Mouse (Mus musculus): ENCODE data around the gene Epb41l4b. TPM values are rescaled to one million over a fixed set of nuclear protein-coding genes. Genes with fewer than 3 reads are reported as not detected.

Gene Epb41l4b
- polyA plus RNA-seq, 1 experiment from 2014 or later, result 2.5 TPM

DNA sequence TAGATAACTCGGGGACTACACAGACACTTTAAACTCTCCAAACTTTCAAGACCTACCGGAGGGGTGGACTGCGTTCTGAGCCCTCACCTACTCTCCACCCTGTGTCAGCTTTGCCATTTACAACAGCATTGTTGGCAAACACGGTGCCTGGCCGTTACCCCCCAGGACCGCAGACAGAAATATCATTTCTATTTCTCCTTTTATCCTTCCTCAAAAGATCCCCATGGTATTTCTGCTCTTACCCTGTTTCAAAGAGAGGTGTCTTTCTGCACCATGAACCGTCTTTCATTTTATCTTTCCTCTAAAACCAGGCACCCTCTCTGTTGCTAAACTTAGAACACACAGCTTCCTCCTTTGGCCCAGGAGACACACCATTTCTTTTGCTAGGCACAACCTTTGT lies 87.6 kb downstream of the Epb41l4b start:
- Histone ChIP-seq H3K4me3 (ENCODE audit: low read length) (no peak overlapping the region), H3K27ac (ENCODE audit: low read length) (no peak overlapping the region), H3K4me1 (ENCODE audit: insufficient read depth, low read length) (no peaks in the 10 kb centered on the region), H3K27me3 (ENCODE audit: insufficient read depth, low read length) (no peaks in the 10 kb centered on the region), H3K4me2 (replicated peaks; ENCODE audit: low read depth, low read length) (no peak overlapping the region), H3K9me3 (ENCODE audit: low read length) (no peaks in the 10 kb centered on the region), H3K9ac (replicated peaks; ENCODE audit: low read length) (no peak overlapping the region), H3K36me3 (ENCODE audit: insufficient read depth, low read length) (no peaks in the 10 kb centered on the region)
- no peak for ATAC-seq (ENCODE audit: low FRiP score, low TSS enrichment)
- WGBS, result 83% methylated on average over 7 of the region's 7 CpGs

DNA sequence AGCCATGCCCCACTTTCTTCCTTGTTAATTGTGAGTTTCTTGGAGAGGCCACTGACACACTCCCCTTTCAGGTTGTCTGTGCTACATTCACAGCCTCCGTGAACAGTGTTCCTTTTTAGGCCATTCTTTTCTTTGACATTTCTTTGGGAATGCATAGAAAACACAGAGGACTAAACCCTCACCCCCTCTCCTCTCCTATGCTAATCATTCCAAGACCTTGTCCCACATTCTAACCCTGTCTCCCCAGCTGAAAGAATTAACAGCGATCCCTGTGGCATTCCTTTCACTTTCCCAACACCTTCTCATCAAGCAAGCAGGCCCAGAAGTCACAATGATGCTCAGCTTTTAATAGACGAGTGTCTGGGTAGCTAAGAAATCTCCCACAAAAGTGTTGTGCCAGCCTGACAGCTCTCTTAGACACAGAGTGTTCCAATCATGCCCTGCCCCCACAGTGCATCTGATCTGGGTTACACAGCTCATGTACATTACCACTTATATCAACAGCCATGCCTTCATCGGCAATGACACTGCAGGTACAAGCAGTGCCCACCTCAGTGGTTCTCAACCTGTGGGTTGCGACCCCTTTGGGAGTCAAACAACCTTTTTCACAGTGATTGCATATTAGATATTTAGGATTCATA lies 93.8 kb downstream of the Epb41l4b start:
- H3K9ac ChIP-seq (replicated peaks; ENCODE audit: low read length), result no peak overlapping the region
- no peak overlapping the region for H3K27ac ChIP-seq (ENCODE audit: low read length)
- WGBS, result 69% methylated on average over 5 of the region's 5 CpGs
- no peaks in the 10 kb centered on the region for H3K9me3 ChIP-seq (ENCODE audit: low read length)
- no peaks in the 10 kb centered on the region for H3K36me3 ChIP-seq (ENCODE audit: insufficient read depth, low read length)
- H3K4me3 ChIP-seq (ENCODE audit: low read length), result no peak overlapping the region
- ATAC-seq (ENCODE audit: low FRiP score, low TSS enrichment), result no peak
- H3K4me2 ChIP-seq (replicated peaks; ENCODE audit: low read depth, low read length), result no peak overlapping the region
- no peaks in the 10 kb centered on the region for H3K27me3 ChIP-seq (ENCODE audit: insufficient read depth, low read length)
- H3K4me1 ChIP-seq (ENCODE audit: insufficient read depth, low read length), result no peaks in the 10 kb centered on the region

DNA sequence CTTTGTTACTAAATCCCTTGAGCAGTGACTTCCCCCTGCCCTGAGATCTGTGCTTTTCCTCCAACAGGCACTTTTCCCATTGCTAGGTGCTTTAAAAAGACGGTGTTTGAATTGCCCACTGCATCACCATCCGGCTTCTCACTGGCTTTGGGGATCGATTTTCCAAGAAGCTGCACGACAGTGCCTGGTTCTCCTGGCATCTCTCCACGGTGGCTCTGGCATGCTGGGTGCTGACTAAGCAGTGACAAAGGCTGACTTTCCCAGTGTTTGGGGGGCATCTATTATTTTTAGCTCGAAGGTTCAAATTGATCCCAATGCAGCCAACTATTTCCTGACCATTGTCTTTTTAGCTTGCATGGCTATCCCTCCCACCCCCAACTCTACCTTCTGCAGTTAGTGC lies 94.7 kb downstream of the Epb41l4b start:
- WGBS, result 47% methylated on average over 6 of the region's 6 CpGs
- no peaks in the 10 kb centered on the region for H3K9me3 ChIP-seq (ENCODE audit: low read length)

DNA sequence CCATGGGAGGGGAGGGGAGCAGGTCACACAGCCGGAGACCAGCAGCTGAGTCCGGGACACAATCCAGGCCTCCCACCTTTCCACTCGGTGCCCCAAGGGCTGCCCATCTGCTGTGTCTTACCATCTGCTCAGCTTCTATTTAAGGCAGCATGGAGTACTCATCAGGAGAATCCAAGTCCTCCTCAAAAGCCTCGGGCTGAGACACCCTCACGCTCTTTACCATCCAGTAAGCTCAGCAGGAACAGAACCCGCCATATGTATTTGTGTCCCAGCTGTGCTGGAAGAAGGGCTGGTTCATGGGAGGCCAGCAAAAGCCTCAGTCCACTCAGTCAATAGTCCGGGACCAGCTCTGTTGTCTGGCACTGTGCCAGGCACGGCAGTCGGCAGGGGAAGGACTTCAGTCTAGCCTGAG lies 97.1 kb downstream of the Epb41l4b start:
- Histone ChIP-seq H3K9ac (replicated peaks; ENCODE audit: low read length) (no peak overlapping the region), H3K27ac (ENCODE audit: low read length) (no peak overlapping the region), H3K27me3 (ENCODE audit: insufficient read depth, low read length) (no peaks in the 10 kb centered on the region), H3K4me1 (ENCODE audit: insufficient read depth, low read length) (no peaks in the 10 kb centered on the region), H3K4me3 (ENCODE audit: low read length) (no peak overlapping the region), H3K36me3 (ENCODE audit: insufficient read depth, low read length) (no peaks in the 10 kb centered on the region), H3K4me2 (replicated peaks; ENCODE audit: low read depth, low read length) (no peak overlapping the region), H3K9me3 (ENCODE audit: low read length) (no peaks in the 10 kb centered on the region; the same call in 1 of the 2 replicates)
- ATAC-seq (ENCODE audit: low FRiP score, low TSS enrichment), result no peak
- WGBS, result 67% methylated on average over 9 of the region's 9 CpGs

More for the DNA sequence above, 94.7 kb downstream of the Epb41l4b start:
- no peaks in the 10 kb centered on the region for H3K4me1 ChIP-seq (ENCODE audit: insufficient read depth, low read length)
- H3K4me2 ChIP-seq (replicated peaks; ENCODE audit: low read depth, low read length), result no peak overlapping the region
- no peak overlapping the region for H3K4me3 ChIP-seq (ENCODE audit: low read length)
- no peak overlapping the region for H3K27ac ChIP-seq (ENCODE audit: low read length)
- H3K36me3 ChIP-seq (ENCODE audit: insufficient read depth, low read length), result no peaks in the 10 kb centered on the region
- no peak for ATAC-seq (ENCODE audit: low FRiP score, low TSS enrichment)
- no peak overlapping the region for H3K9ac ChIP-seq (replicated peaks; ENCODE audit: low read length)
- no peaks in the 10 kb centered on the region for H3K27me3 ChIP-seq (ENCODE audit: insufficient read depth, low read length)

DNA sequence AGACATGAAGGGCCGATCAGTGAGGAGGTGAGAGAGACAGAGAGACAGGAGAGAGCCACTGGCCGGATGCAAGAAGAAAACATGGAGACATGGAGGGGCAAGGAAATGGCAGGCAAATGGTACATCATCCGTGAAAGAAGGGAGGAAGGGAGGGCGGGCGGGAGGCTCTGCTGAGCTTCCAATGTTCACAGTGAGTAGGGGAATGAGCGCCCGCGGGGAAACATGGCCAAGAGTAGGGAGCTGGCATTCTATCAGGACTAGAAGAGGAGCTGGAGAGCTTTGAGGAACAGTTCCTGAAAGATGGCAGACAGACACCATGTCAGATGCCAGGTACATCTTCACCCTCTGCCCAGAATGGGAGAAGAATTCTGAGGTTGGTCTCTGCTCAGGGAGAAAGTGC lies 99.6 kb downstream of the Epb41l4b start:
- ATAC-seq (ENCODE audit: low FRiP score, low TSS enrichment), result no peak
- Histone ChIP-seq H3K4me1 (ENCODE audit: insufficient read depth, low read length) (peaks cover 6% of the 10 kb centered on the region), H3K9ac (replicated peaks; ENCODE audit: low read length) (no peak overlapping the region), H3K27ac (ENCODE audit: low read length) (no peak overlapping the region), H3K36me3 (ENCODE audit: insufficient read depth, low read length) (no peaks in the 10 kb centered on the region), H3K27me3 (ENCODE audit: insufficient read depth, low read length) (no peaks in the 10 kb centered on the region), H3K4me3 (ENCODE audit: low read length) (no peak overlapping the region), H3K4me2 (replicated peaks; ENCODE audit: low read depth, low read length) (no peak overlapping the region), H3K9me3 (ENCODE audit: low read length) (no peaks in the 10 kb centered on the region; the same call in 1 of the 2 replicates)
- 91% methylated on average over 8 of the region's 8 CpGs for WGBS

DNA sequence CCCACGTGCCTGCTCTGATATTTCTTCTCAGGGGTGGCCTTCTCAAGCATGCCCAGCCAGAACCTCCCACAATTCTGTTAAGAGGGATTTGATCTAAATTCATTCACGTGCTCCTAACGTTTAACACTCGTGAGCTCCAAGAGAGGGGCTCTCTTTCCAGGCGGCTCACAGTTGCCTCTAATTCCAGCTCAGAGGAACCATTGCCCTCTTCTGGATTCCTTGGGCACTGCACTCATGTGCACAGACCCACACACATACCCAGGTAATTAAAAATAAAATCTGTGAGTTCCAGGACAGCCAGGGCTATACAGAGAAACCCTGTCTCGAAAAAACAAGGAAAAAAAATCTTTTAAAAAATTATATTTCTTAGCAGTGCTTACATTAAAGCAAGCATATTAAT lies 101.6 kb downstream of the Epb41l4b start:
- no peak overlapping the region for H3K9ac ChIP-seq (replicated peaks; ENCODE audit: low read length)
- no peak overlapping the region for H3K4me3 ChIP-seq (ENCODE audit: low read length)
- peaks cover 6% of the 10 kb centered on the region for H3K4me1 ChIP-seq (ENCODE audit: insufficient read depth, low read length)
- 88% methylated on average over 6 of the region's 6 CpGs for WGBS
- no peaks in the 10 kb centered on the region for H3K27me3 ChIP-seq (ENCODE audit: insufficient read depth, low read length)
- H3K9me3 ChIP-seq (ENCODE audit: low read length), result no peaks in the 10 kb centered on the region; the same call in 1 of the 2 replicates
- H3K27ac ChIP-seq (ENCODE audit: low read length), result no peak overlapping the region
- ATAC-seq (ENCODE audit: low FRiP score, low TSS enrichment), result no peak
- H3K4me2 ChIP-seq (replicated peaks; ENCODE audit: low read depth, low read length), result no peak overlapping the region
- H3K36me3 ChIP-seq (ENCODE audit: insufficient read depth, low read length), result no peaks in the 10 kb centered on the region

DNA sequence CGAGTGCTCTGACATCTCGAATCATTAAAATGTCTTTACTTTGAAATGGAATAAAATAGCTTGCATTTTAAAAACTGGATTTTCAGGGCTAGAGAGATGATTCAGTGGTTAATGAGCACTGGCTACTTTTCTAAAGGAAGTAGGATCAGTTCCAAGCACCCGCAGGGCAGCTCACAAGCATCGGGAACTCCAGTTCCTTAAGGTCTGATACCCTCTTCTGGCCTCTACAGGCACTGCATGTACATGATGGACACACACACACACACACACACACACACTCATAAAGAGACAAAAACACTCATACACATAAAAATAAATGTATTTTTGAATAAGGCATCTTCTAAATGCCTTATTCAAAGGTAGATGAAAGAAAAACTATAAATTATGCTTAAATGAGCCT lies 102.0 kb downstream of the Epb41l4b start:
- H3K4me2 ChIP-seq (replicated peaks; ENCODE audit: low read depth, low read length), result no peak overlapping the region
- no peak for ATAC-seq (ENCODE audit: low FRiP score, low TSS enrichment)
- H3K27me3 ChIP-seq (ENCODE audit: insufficient read depth, low read length), result no peaks in the 10 kb centered on the region
- H3K27ac ChIP-seq (ENCODE audit: low read length), result no peak overlapping the region
- WGBS, result 89% methylated on average over 4 of the region's 4 CpGs
- peaks cover 6% of the 10 kb centered on the region for H3K4me1 ChIP-seq (ENCODE audit: insufficient read depth, low read length)
- H3K9me3 ChIP-seq (ENCODE audit: low read length), result no peaks in the 10 kb centered on the region; the same call in 1 of the 2 replicates
- H3K36me3 ChIP-seq (ENCODE audit: insufficient read depth, low read length), result no peaks in the 10 kb centered on the region
- no peak overlapping the region for H3K9ac ChIP-seq (replicated peaks; ENCODE audit: low read length)
- no peak overlapping the region for H3K4me3 ChIP-seq (ENCODE audit: low read length)

DNA sequence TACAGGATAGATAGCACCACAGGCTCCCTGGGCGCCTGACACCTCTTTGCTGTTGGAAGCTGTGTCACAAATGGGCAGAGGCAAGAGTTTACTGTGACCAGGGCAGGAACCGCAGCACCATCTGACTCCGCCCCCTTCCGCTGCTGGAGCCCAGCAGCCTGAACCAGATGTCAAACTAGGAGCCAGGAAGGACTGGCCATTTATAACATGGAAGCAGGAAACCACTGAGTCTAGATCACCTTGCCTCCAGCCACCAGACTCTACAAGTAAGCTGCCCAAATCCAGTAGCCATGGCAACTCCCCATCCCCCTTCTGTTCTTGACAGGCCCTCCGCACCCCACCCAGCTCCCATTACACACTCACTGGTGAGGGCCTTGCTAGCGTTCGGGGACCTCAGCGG lies 102.8 kb downstream of the Epb41l4b start:
- Histone ChIP-seq H3K27me3 (ENCODE audit: insufficient read depth, low read length) (no peaks in the 10 kb centered on the region; the same call in 1 of the 2 replicates), H3K27ac (ENCODE audit: low read length) (no peak overlapping the region), H3K4me1 (ENCODE audit: insufficient read depth, low read length) (peaks cover 6% of the 10 kb centered on the region), H3K4me2 (replicated peaks; ENCODE audit: low read depth, low read length) (no peak overlapping the region), H3K36me3 (ENCODE audit: insufficient read depth, low read length) (no peaks in the 10 kb centered on the region), H3K9me3 (ENCODE audit: low read length) (no peaks in the 10 kb centered on the region; the same call in 1 of the 2 replicates), H3K4me3 (ENCODE audit: low read length) (no peak overlapping the region), H3K9ac (replicated peaks; ENCODE audit: low read length) (no peak overlapping the region)
- ATAC-seq (ENCODE audit: low FRiP score, low TSS enrichment), result peak; percentile 36; the same call in 1 of the 2 replicates
- WGBS, result 63% methylated on average over 8 of the region's 8 CpGs

DNA sequence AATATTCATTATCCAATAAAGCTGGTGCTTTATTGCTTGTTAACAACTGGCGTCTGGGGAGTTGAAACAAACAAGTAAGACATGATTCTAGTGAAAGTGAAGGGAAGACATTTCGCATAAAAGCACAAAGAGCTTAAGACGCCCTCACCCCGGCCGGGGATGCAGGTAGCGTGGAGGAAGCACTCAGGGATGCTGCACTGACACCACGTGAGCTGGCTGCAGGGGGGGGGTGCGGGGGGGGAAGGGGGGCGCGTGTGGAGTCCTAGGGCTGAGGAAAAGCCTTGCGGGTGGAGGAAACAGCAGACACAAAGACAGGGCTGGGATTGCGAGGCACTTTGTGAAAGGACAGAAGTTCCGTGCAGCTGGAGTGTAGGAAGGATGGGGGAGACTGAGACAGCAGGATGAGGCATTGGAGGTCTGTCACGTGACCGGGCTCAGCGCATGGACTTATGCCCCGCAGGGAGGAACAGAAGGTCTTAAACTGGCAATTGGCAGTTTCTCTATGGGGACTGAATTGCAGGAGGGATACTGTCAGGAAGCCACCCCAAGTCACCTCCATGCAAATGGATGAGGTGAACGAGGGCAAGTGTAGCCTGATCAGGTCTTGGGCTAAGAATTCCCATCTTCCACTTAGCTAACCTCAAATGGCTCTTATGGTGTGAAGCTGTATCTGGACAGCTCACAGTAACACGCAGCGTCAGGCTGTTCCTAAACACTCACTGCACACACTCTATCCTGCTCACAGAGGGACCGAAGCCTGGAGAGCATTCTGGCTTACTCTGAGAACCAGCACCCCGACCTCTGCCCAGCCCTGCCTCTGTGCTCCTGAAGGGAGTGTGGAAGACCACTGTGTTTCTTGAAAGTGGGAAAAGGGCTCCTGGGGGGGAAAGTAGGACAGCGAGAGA lies 103.9 kb downstream of the Epb41l4b start:
- Histone ChIP-seq H3K9me3 (ENCODE audit: low read length) (no peaks in the 10 kb centered on the region; the same call in 1 of the 2 replicates), H3K27me3 (ENCODE audit: insufficient read depth, low read length) (no peaks in the 10 kb centered on the region; the same call in 1 of the 2 replicates), H3K36me3 (ENCODE audit: insufficient read depth, low read length) (no peaks in the 10 kb centered on the region), H3K4me2 (replicated peaks; ENCODE audit: low read depth, low read length) (peak overlapping the region; percentile 51), H3K4me1 (ENCODE audit: insufficient read depth, low read length) (peaks cover 6% of the 10 kb centered on the region), H3K4me3 (ENCODE audit: low read length) (peak overlapping the region; percentile 21), H3K9ac (replicated peaks; ENCODE audit: low read length) (0 out of 2 replicates have a peak overlapping the region, but pooled peaks have one; percentile 27), H3K27ac (ENCODE audit: low read length) (no peak overlapping the region)
- peak; percentile 64; the same call in 1 of the 2 replicates for ATAC-seq (ENCODE audit: low FRiP score, low TSS enrichment)
- WGBS, result 16% methylated on average over 22 of the region's 23 CpGs
